Mouse (Mus musculus): ENCODE results near the gene Gm973. TPM values are rescaled to one million over a fixed set of nuclear protein-coding genes. Genes with fewer than 3 reads are reported as not detected.
A peak's percentile ranks its signal among the peaks of the same experiment; 100 is the strongest.

Gene Gm973
- polyA plus RNA-seq, 1 experiment, result not detected

GRCm38 (mm10) chr1:59491517-59491916, 24.5 kb upstream of the Gm973 start:
- Histone ChIP-seq H3K4me1 (ENCODE audit: control insufficient read depth, insufficient read depth, low read length) (peaks cover 34% of the 10 kb centered on the region), H3K4me3 (ENCODE audit: insufficient read depth, low read length) (no peak overlapping the region), H3K27ac (ENCODE audit: insufficient read depth, low read depth, low read length) (no peak overlapping the region)
- no peak for TF ChIP-seq CTCF (IDR thresholded peaks at IDR 0.05; ENCODE audit: low read depth, low read length)
- no peak for TF ChIP-seq POLR2A (IDR thresholded peaks at IDR 0.05; ENCODE audit: borderline replicate concordance, low read depth, low read length)

GRCm38 (mm10) chr1:59492432-59492831, 23.6 kb upstream of the Gm973 start:
- H3K4me1 ChIP-seq (ENCODE audit: control insufficient read depth, insufficient read depth, low read length), result peaks cover 30% of the 10 kb centered on the region
- no peak overlapping the region for H3K4me3 ChIP-seq (ENCODE audit: insufficient read depth, low read length)
- no peak overlapping the region for H3K27ac ChIP-seq (ENCODE audit: insufficient read depth, low read depth, low read length)
- TF ChIP-seq CTCF (IDR thresholded peaks at IDR 0.05; ENCODE audit: low read depth, low read length), result no peak
- TF ChIP-seq POLR2A (IDR thresholded peaks at IDR 0.05; ENCODE audit: borderline replicate concordance, low read depth, low read length), result no peak

GRCm38 (mm10) chr1:59495970-59496369, 20.1 kb upstream of the Gm973 start:
- peak overlapping the region; percentile 60 for H3K27ac ChIP-seq (ENCODE audit: insufficient read depth, low read depth, low read length)
- peaks cover 14% of the 10 kb centered on the region for H3K4me1 ChIP-seq (ENCODE audit: control insufficient read depth, insufficient read depth, low read length)
- TF ChIP-seq POLR2A (IDR thresholded peaks at IDR 0.05; ENCODE audit: borderline replicate concordance, low read depth, low read length), result no peak
- TF ChIP-seq CTCF (IDR thresholded peaks at IDR 0.05; ENCODE audit: low read depth, low read length), result no peak
- no peak overlapping the region for H3K4me3 ChIP-seq (ENCODE audit: insufficient read depth, low read length)

- TF ChIP-seq CTCF (IDR thresholded peaks at IDR 0.05; ENCODE audit: low read depth, low read length) (no peak), POLR2A (IDR thresholded peaks at IDR 0.05; ENCODE audit: borderline replicate concordance, low read depth, low read length) (no peak)
- H3K27ac ChIP-seq (ENCODE audit: insufficient read depth, low read depth, low read length), result no peak overlapping the region
- H3K4me3 ChIP-seq (ENCODE audit: insufficient read depth, low read length), result no peak overlapping the region
- H3K4me1 ChIP-seq (ENCODE audit: control insufficient read depth, insufficient read depth, low read length), result peaks cover 14% of the 10 kb centered on the region
Observed at GRCm38 (mm10) chr1:59497741-59498613, 18.1 kb upstream of the Gm973 start.

DNA sequence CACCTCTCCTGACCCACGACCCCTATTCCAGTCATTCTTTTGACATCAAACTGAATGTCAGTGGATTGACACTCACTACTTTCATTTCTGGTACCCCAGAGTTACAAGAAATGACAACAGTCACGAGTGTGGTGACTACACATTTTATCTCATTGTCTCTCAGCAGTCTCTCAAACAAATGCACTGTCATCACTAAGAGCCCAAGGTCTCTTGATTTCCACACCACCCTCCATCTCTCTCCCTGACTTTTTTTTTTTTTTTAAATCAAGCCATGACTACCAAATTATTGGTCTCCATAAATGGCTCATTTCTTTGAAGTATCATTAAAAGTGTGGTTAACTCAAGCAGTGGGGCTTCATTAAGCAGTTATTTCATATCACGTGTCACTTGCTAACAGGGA, 16.7 kb upstream of the Gm973 start:
- Histone ChIP-seq H3K27ac (ENCODE audit: insufficient read depth, low read depth, low read length) (no peak overlapping the region), H3K4me3 (ENCODE audit: insufficient read depth, low read length) (no peak overlapping the region), H3K4me1 (ENCODE audit: control insufficient read depth, insufficient read depth, low read length) (peaks cover 14% of the 10 kb centered on the region)
- TF ChIP-seq POLR2A (IDR thresholded peaks at IDR 0.05; ENCODE audit: borderline replicate concordance, low read depth, low read length) (no peak), CTCF (IDR thresholded peaks at IDR 0.05; ENCODE audit: low read depth, low read length) (no peak)

DNA sequence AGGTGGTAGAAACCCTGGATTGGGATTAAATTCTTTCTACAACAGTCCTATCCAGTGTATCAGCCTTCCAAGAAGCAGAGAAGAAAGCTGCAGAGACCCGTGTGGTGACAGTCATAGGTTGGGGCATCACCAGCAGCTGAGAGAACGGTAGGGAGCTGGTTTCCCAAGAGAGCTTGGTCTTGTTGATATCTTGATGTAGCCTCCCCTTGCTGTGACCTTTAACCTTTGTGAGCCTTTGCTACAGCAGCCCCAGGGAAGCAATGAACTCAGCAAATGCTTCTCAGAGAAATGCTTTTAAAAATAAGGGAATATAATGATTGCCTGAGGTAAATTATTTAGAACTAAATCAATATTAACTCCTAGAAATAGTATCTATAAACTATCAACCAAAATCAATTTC, 13.7 kb upstream of the Gm973 start:
- Histone ChIP-seq H3K27ac (ENCODE audit: insufficient read depth, low read depth, low read length) (no peak overlapping the region), H3K4me3 (ENCODE audit: insufficient read depth, low read length) (no peak overlapping the region), H3K4me1 (ENCODE audit: control insufficient read depth, insufficient read depth, low read length) (no peaks in the 10 kb centered on the region)
- TF ChIP-seq POLR2A (IDR thresholded peaks at IDR 0.05; ENCODE audit: borderline replicate concordance, low read depth, low read length), result no peak
- no peak for TF ChIP-seq CTCF (IDR thresholded peaks at IDR 0.05; ENCODE audit: low read depth, low read length)

- no peak for TF ChIP-seq CTCF (IDR thresholded peaks at IDR 0.05; ENCODE audit: low read depth, low read length)
- no peak for TF ChIP-seq POLR2A (IDR thresholded peaks at IDR 0.05; ENCODE audit: borderline replicate concordance, low read depth, low read length)
- Histone ChIP-seq H3K4me1 (ENCODE audit: control insufficient read depth, insufficient read depth, low read length) (no peaks in the 10 kb centered on the region), H3K27ac (ENCODE audit: insufficient read depth, low read depth, low read length) (no peak overlapping the region), H3K4me3 (ENCODE audit: insufficient read depth, low read length) (no peak overlapping the region)
Observed at GRCm38 (mm10) chr1:59503659-59504301, 12.3 kb upstream of the Gm973 start.

- no peak overlapping the region for H3K27ac ChIP-seq (ENCODE audit: insufficient read depth, low read depth, low read length)
- TF ChIP-seq CTCF (IDR thresholded peaks at IDR 0.05; ENCODE audit: low read depth, low read length) (no peak), POLR2A (IDR thresholded peaks at IDR 0.05; ENCODE audit: borderline replicate concordance, low read depth, low read length) (no peak)
- H3K4me1 ChIP-seq (ENCODE audit: control insufficient read depth, insufficient read depth, low read length), result no peaks in the 10 kb centered on the region
- no peak overlapping the region for H3K4me3 ChIP-seq (ENCODE audit: insufficient read depth, low read length)
Observed at GRCm38 (mm10) chr1:59504302-59504700, 11.8 kb upstream of the Gm973 start.

DNA sequence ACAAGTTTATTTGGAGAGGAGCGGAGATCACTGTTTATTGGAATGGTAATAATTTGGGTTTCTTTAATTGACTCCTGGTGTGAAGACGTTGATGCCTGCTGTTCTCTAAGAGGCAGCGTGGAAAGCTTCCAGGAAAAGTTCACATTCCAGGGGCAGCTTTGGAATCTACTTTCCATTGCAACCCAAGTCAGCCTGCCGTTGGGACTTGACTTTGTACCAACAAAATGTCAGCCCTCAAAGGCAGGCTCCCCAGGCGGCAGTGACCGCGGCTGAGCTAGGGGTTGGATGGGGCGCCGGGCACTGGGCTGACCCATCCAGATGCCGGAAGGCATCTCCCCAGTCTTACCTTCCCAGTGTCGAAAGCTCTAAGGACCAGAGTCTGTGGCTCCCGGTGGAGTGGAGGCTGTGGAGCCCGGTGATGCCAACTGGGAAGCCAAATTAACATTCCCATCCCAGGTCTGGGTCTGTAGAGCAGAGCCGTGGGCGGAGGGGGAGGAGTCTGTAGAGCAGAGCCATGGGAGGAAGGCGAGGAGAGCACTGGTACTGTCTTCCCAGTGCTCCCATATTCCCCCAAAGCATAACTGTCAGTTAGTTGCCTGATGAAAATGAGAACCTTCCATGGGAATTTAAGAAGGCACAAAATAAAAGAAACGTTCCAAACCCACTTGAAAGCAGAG, 7.5 kb upstream of the Gm973 start:
- TF ChIP-seq POLR2A (IDR thresholded peaks at IDR 0.05; ENCODE audit: borderline replicate concordance, low read depth, low read length) (no peak), CTCF (IDR thresholded peaks at IDR 0.05; ENCODE audit: low read depth, low read length) (no peak)
- H3K27ac ChIP-seq (ENCODE audit: insufficient read depth, low read depth, low read length), result no peak overlapping the region
- H3K4me1 ChIP-seq (ENCODE audit: control insufficient read depth, insufficient read depth, low read length), result no peaks in the 10 kb centered on the region
- H3K4me3 ChIP-seq (ENCODE audit: insufficient read depth, low read length), result no peak overlapping the region

Data from bone marrow macrophage, adult 2 months (primary cell).